Mouse (Mus musculus): ENCODE data around the gene Syndig1. TPM values are rescaled to one million over a fixed set of nuclear protein-coding genes. Genes with fewer than 3 reads are reported as not detected.

Gene Syndig1
- 0.15 and 0.23 TPM in 2 replicates for polyA plus RNA-seq (2015; fragmentation: Nextera tagmentation; extraction: Ambion mirVana)

DNA sequence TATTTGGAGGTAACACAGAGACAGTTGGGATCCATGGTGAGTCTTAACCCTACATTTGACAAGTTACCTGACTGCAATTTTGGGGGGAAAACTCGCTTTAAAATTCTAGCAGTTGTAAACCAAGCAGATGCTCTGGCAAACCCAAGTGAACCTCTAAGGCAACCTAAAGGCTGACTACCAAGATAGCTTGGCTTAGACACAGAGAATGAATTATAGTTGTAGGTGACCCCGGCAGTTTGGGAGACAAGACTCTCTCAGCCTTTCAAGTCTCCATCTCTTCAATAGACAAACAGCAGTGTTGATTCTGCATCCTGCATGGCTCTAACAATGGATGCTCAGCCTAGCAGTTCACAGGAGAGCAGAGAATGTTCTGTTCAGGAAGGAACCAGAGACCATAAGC lies at the start of gene Syndig1:
Gene Syndig1, plus strand, starts transcription at position 301 of the 400 bp plus-strand sequence.
- no peak for DNase-seq (ENCODE audit: low spot score)

GRCm38 (mm10) chr2:149798613-149799012 lies 30.4 kb upstream of the Syndig1 start:
- DNase-seq (ENCODE audit: low spot score), result no peak

DNA sequence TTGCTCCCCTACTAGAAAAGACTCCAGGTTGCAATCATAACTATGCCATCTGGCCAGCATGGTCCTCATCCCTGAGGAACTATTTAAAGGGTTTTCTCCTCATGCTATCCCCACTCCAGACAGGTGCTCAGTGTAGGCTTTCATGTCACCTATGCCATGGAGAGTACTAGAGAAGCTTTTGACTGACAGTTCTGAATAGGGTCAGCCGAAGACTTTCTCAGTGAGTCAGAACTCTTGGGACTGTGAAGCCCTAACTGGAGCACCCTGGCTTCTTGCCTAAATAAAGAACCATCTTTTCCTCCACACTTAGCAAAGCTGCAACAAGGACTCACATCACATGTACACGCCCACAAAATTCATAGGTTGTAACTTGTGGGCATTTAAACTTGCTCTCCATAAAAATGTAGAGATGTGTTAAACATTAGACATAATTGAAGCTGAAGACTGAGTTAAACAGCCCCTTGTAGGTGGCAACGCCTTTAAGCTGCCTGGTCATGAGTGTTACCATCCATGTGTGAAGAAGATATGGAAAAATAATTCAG lies 24.3 kb upstream of the Syndig1 start:
- DNase-seq (ENCODE audit: low spot score), result no peak

DNA sequence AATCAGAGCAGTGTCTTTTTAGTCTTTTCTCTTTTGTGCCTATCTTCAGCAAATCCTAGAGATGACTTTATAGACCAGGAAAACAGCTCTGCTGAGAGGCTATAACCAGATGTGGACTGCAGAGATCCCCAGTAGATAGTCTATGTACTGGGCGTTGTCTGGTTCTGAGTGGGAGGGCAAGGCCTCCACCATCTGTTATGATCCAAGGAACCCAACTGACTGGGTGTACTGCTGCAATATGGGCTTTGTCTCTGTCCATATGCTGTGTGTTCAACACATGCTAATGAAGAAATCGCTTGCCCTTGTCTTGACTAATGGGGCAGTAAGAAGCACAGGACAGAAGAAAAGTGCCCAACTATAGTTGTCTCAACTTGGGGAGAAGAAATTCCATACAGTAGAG lies 23.8 kb upstream of the Syndig1 start:
- DNase-seq (ENCODE audit: low spot score), result no peak

DNA sequence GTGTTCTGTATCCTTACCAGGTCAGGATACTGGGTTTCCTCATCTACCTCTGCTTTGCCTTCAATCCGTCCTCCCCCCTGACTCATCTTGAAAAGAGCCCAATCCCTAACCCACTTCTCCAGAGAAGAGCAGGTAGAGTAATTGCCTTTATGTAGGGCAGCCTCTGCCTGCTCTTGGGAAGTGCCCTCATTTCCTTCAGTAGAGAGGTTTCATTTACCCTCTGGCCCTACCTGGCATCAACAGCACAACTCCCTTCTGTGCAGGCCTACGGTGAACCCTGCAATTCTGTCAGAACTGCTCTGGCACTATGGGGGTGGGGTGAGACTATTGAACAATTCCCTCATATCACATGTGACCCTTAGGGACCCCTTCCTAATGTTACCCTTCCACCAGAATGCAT lies 16.1 kb upstream of the Syndig1 start:
- no peak for DNase-seq (ENCODE audit: low spot score)

DNA sequence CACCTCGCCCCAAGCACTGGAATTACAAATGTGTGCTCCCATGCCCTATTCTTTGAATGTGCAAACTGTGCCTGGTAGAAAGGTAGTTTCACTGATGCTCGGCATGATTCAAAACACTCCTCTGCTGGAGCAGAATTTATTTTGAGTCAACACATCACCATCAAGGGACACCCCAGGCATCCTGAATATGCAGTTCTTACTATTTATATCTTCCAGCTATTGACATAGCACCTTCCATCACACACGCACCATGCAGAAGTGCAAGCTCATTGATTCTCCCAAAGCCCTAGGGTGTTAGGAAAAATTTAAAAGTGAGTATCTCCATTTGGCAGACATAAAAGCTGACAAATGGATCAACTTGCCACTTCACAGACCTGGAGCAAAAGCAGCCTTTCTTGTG lies 10.6 kb upstream of the Syndig1 start:
- no peak for DNase-seq (ENCODE audit: low spot score)

- no peak for DNase-seq (ENCODE audit: low spot score)
Observed at GRCm38 (mm10) chr2:149819751-149820150, 9.3 kb upstream of the Syndig1 start.

DNA sequence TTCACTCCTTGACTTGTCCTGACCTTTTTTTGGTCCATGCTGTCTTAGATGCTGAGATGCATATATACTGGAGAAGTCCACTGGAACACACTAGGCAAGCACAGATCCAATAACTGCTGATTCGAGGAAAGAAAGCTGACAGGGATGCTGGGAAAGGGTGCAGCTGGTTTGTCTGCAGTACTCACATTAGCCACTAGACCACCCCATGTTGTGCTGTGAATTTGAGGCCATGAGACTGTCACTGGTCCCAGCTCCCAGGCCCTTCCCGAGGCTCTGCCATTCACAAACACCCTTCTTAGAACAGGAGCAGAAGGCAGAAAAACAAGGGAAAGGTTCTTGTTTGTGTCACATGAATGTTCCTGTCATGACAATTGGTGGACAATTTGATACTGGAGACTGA lies 8.8 kb upstream of the Syndig1 start:
- DNase-seq (ENCODE audit: low spot score), result no peak

DNA sequence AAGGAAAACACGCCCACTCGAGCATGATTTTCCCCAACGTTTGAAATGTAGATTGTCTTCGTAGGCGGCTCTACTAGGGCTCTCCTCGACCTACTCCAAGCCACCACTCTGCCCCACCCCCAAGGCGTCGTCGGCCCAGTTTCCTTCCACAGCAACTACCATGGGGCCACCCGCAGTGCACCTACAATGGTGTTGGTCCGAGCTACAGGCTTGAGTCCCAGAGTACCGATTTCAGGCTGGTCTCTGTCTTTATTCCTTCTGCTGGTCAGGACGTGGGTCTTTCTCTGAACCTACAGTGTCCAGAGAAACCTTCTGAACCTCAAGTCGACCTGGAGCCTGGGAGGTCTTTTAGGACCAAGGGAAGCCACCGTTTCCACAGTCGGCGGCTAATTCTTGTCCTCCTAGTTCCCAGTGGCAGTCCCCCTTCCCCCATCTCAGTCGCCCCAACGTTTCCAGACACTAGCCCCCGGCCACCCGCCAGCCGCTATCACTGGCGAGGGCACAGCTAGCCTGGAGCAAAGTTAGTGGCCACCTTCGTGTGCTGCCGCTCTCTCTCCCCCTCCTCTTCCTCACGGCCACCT lies 1.0 kb downstream of the Syndig1 start:
- DNase-seq (ENCODE audit: low spot score), result no peak

GRCm38 (mm10) chr2:149830536-149831458 lies 1.8 kb downstream of the Syndig1 start, which contains the start of gene C530025M09Rik:
Gene C530025M09Rik (minus strand): TSS chr2:149831213.
- no peak for DNase-seq (ENCODE audit: low spot score)

DNA sequence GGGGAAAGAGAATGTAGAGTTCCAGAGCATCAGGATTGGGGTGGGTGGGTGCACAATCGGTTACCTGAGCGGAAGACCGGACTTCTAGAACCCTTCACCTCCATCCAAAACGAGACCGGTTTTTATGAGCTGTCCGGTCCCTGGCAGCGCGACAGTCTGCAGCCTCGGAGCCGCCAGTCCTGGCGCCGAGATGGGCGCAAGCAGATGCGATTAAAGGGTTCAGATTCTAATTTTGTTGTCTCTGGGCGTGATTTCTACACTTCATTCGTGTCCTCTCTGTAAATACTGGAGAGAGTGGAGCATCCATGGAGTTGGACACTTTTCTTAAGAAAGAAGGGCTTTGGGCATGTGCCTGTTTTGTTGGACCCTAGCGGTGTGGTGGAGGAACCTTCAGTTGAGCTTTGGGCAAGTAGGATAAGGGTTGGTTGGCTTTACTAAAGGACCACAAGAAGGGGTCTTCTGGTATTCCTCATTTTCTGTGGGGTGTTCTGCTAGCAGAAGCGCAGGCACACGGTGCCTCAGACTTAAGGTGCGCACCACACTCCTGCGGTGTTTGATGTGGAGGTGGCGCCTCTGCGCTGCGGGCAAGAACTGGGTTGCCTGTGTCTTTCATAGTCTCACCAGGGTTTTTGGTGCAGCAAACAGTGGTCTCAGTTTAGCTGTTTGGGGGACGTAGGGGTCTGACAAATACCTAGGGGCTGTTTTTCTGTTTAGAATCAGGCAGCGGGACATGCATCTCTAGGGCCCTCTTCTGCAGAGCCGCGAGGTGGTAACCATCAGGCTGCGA lies 2.6 kb downstream of the Syndig1 start:
- DNase-seq (ENCODE audit: low spot score), result no peak

GRCm38 (mm10) chr2:149832301-149832700 lies 3.3 kb downstream of the Syndig1 start:
- no peak for DNase-seq (ENCODE audit: low spot score)

- no peak for DNase-seq (ENCODE audit: low spot score)
Observed at GRCm38 (mm10) chr2:149835091-149835490, 6.1 kb downstream of the Syndig1 start.

DNA sequence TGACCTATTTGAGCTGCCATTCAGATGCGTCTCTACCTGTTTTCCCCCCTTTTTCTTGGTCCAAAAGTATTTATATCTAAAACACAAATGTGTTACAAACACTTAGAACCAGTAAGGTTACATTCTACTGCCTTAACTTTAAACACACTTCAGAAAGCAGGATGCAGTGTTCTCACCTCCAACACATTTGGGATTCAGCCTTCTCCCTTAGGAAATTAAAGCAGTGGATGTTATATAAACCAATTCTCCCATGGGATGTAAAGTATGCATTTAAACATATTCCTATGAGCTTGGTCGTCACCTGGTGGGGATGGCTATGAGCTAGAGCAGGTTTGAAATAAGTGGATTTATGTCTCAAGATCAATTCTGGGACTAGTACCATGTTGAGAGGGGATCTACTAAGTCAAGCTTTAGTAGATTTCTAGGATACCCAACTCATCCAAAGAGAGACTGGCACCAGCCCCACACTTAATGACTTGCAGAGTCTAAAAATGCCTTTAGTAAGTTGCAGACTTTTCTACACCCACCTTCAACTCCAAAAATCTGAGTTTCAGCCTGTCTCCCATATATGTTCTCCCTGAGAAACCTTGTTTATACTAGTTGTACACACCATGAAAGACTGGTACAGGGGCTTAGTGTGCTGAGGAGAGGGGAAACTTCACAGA lies 7.6 kb downstream of the Syndig1 start:
- no peak for DNase-seq (ENCODE audit: low spot score)

GRCm38 (mm10) chr2:149839666-149840065 lies 10.7 kb downstream of the Syndig1 start:
- no peak for DNase-seq (ENCODE audit: low spot score)

DNA sequence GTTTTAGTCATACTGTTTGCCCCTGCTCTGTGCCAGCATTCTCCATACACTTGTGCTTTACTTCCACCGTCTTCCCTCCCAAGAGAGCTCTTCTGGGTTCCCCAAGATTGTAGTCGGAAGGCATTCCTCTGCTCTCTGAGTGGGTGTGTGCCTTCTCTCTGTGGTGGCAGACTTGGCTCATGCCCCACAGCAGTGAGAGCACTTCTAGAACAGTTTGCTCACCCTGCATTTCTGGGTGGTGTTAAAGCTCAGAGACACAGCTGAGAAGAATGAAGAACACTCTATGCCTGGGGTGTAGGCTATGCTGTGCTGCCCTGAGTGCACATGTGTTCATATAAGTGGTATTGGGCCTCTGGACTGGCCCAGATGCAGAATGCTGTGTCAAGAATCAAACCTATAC lies 15.6 kb downstream of the Syndig1 start:
- no peak for DNase-seq (ENCODE audit: low spot score)

GRCm38 (mm10) chr2:149848778-149849177 lies 19.8 kb downstream of the Syndig1 start:
- DNase-seq (ENCODE audit: low spot score), result no peak

GRCm38 (mm10) chr2:149861002-149861401 lies 32.0 kb downstream of the Syndig1 start:
- no peak for DNase-seq (ENCODE audit: low spot score)

DNA sequence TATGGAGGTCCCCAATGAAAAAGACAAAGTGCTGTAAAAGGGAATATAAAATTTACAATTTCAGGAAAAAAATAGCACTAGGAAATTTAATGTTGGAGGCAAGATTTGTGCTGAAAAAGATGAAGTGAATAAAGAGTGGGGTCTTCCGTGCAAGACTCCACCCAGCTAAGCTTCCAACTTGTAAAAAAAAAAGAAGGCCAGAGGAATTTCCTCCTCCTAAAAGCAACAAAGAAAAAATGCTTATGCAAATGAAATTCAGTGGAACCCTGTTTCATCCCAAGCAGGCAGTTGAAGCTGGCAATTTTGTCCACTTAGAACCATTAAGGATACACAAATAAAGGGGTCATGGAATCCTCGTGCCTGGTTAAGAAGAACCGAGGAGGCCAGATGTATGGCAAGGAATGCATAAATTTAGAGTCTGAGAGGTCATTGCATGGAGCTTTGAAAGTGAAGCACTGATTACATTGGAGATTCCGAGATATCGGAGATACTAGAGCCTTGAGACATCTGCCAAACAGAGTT lies 37.0 kb downstream of the Syndig1 start:
- no peak for DNase-seq (ENCODE audit: low spot score)

GRCm38 (mm10) chr2:149870496-149870895 lies 41.5 kb downstream of the Syndig1 start:
- DNase-seq (ENCODE audit: low spot score), result no peak

GRCm38 (mm10) chr2:149872496-149872895 lies 43.5 kb downstream of the Syndig1 start:
- DNase-seq (ENCODE audit: low spot score), result no peak

All from thymus, postnatal 0 days (tissue).